Mouse (Mus musculus): Measurements from ENCODE around the gene Sf1.

Gene Sf1

DNA sequence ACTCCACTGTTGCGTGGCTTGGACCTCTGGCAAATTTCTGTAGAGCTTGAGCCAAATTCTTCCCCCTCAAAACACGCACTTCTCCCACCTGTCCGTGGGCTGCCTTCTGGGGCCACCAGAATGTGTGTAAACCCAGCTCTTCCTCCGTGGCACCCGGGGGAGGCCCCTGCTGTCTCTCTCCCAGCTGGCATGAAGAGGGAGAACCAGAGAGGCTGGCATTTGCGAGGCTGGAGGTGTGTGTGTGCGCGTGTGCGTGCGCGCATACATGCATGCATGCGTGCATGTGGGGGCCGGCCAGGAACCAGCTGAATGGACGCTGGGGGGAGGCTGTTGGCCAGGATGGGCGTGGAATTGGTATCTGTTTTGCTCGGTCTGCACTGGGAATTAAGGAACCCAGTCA is 59.8 kb downstream of the Sf1 start:
- DNase-seq = peak; percentile 60

DNA sequence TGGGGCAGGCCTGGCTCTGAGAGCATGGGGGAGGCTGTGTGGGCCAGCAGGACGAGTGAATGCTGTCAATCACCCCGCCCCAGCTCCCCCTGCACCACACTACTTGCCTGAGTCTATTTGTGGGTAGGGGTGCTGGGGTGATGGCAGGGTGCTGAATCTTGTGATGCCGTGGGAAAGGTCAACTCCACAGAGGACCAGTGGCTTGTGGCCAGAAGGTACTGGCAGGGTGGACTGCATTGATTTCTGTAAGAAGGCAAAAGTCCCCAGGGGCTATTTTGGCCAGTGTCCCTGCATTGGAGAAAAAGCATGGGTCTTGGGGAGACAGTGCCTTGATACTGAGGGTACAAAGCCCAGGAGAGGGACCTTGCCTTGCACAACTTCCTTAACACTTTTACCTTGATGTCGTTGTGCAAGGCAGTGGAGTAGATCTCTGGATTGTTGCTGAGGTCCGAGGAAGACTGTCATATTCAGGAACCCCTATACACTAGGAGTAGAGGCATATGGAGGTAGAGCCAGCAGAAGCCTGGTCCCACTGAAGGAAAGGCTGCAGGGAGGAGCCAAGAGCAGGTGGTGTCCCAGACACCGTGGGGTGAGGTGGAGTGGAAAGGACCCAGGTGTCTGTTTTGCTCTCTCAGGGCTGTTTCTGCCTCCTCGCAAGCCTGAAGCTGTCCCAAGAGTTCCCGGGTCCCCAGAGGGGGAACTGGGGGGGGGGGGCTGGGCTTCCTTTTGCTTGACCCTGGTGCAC is 60.8 kb downstream of the Sf1 start:
- DNase-seq = no peak

DNA sequence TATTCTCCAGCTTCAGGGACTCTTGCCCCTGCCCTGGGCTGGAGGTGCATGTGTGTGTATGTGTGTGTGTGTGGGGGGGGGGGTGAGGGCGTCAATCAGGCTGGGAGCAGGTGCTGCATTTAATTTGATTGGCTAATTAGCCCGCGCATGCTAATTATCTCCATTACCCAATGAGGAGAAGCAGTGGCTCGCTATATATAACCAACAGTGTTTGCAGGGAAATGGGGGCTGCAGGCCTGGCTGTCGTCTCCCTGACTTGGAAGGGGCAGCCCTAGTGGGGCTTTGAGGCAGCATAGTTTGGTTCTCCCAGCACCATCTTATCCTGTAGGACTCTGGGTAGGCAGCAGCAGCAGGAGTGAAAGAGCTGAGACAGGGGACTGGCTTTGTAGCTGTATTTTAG is 62.1 kb downstream of the Sf1 start:
- no peak for DNase-seq

DNA sequence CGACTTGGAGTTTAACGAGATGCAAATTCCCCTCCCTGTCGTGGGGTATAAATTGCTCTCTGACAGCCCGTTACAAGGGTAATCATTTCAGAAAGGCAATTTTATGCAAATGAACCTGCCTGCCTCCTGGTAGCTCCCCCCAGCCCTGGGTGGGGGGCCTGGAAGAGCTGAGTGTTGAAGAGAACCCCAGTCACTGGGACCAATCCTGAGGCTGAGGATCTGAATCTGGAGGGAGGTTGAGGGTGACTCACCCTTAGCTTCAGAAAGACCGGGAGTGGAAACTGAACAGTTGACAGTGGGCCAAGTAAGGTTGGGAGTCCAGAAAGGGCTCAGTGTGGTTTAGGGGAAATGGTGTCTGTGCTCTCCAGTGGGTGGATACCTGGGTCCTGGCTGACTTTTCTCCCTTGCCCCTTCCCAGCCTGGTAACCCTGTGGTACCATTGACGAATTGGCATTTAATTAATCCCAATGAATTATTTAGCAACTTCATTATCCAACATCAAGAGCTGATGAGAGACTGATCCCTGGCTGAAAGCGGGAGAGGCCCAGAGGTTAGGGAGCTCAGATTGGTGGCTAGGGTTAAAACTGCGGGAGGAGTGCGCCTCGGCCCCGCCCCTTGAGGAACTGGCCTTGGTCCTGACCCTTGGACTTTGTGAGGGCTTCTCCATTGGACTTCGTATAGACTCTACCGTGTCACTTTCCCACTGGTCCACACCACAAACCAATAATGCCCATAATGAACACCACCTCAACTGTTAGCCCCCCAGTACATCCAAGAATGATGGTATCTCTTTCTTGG is 63.4 kb downstream of the Sf1 start:
- DNase-seq = no peak
